Mouse (Mus musculus) ovary, postnatal 10 days (tissue): ENCODE data around the gene Lrp5.
"Not testable (repeated sequence)": the region's sequence is repeated elsewhere in the genome, so short reads cannot be mapped to it uniquely, and the experiment has no call there.

Experiments used
- DNase-seq: peaks from one replicate; pipeline ENCODE4 v3.0.0; 2022; ENCODE audit warnings: low spot score

The Lrp5 gene

DNA sequence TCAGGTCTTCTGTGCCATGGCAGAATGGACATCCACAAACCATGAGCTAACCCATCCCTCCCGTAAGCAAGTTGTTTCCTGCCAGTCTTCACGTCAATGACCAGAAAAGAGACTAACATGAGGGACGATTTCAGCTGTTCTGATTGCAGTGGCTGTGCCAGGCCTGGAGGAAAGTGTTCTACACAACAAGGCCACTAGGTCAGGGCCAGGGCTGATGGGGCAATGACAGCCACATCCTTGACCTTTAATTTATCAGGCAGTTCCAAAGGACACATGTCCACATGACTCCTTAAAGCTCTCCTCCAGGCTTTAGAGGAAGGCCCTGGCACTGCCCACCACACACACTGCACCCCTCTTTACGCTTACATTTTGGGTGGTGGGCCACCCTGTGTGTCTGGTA lies 9.1 kb upstream of the Lrp5 start:
- DNase-seq, result no peak

DNA sequence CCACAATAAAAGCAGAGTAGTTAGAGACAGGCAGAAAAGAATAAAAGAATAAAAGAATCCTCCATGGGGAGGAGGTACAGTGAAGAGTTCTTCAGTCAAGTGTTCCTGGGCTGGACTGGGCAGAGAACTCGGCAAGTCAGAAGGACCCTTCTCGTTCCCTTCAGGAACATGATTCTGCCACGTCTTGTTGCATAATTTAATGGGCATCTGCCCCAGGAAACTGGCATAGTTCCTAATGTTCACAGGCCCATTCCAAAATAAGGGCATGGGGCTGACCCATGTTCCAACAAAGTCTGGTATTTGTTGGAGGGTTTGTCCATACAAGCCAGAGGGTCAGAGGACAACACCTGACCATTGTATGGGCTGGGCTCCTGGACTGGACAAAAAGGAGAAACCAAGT lies 8.6 kb upstream of the Lrp5 start:
- DNase-seq, result no peak

DNA sequence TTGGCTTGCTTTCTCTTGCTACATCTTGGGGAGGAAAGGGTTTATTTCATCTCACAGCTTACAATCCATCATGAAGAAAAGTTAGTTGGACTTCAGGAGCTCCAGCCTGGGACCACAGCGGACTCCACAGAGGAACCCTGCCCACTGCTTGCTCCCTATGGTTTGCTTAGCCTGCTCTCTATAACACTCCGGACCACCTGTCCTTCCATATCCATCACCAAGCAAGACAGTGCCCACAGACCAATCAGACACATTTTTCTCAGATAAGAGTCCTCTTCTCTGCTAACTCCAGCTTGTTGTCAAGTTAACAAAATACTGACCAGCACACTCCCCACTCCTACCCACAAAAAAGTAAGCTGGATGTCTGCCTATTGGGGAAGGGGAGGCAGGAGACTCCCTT lies 8.1 kb upstream of the Lrp5 start:
- no peak for DNase-seq

DNA sequence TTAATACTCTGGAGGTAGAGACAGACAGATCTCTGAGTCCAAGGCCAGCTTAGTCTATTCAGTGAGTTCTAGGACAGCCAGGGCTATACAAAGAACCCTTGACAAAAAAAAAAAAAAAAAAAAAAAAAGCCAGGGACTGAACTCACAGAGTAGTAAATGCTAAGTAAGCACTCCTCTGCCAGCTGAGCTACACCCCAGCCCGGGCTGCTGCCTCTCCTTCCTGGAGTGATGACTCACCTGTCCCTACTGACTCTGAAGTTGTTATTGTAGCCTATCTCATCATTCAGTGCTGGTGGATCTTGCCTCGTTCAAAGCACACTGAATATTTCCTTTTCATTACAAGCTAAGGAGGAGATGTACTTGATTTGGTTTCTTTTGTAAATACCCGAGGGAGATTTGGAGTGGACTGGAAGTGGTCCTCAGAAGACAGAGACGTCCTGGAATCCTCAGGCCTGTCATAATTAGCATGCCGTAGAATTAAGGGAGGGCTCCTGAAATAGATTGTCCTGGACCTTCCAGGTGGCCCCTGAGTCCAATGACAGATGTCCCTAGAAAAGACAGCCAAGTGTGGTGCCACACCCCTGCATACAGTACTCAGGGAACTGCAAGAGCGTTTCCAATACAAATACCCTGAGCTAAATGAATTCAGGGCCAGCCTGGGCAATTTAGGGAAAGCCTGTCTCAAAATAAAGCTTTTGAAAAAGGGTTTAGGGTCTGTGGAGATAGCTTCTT lies 6.2 kb upstream of the Lrp5 start:
- DNase-seq, result no peak

DNA sequence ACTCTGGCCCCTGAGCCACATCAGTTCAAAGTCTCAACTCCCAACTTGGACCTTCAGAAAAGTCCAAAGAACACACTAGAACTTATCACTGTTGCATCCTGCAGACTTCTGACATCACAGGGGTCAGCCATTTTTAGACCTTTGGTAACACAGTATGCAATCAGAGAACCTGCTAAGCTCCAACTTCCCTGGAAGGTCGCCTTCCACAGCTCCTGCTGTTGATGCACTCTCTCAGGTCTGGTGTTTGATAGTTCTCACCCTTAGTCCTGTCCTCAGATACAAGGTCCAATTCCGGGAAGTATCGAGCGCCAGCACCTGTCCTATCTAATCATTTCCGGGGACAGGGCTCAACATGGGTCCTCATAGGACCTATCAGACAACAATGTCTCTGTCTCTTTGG lies 5.0 kb upstream of the Lrp5 start:
- no peak for DNase-seq

DNA sequence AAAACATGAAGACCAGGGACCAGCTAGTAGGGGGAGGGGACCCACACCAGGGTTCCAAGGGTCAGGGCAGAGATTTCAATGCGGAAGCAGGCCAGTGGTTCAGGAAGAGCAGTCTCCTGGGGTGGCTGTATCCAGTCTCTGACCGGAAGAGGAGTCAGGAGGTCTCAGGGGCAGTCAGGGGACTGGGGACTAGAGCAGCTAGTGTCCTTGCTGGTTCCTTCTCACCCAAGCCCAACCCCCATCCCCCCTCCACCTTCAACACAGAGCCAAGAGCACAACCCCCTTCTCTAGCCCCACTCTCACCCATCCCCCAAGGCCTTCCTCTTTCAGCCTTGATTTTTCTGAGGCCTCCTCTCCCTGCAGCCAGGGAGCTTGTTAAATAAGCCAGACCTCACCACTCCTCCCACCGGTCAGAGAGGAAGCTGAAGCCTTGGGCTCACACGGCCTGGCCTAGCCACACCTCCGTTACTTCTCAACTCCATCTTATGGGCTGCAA lies 1.4 kb upstream of the Lrp5 start:
- DNase-seq, result no peak

DNA sequence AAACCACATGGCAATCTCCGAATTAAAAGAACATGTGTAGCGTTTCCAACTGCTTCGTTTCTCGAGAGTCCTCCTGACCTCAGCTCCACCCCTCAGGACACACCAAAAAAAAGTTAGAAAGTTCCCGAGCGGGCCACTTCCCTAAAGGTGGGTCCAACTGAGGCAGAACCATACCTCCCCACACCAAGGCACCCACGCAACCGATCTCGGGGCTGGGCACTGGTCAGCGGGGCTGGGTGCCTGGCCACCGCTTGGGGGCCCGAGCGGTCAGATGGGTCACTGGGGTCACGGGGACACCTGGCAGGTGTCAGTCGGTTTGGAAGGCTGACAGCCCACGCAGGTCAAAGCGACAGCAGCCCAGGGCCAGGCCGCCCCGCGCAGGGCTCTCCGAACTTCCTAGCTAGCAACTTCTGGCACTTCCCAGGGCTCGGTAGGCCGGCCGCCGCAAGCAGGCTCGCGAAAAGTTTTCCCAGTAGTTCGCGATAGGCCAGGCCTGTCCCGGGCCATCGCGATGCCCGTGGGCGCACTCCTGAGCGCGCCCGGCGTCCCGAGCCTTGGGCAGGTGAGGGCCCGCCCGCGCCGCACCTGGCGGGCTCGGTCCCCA lies 651 bp downstream of the Lrp5 start:
- DNase-seq, result no peak

DNA sequence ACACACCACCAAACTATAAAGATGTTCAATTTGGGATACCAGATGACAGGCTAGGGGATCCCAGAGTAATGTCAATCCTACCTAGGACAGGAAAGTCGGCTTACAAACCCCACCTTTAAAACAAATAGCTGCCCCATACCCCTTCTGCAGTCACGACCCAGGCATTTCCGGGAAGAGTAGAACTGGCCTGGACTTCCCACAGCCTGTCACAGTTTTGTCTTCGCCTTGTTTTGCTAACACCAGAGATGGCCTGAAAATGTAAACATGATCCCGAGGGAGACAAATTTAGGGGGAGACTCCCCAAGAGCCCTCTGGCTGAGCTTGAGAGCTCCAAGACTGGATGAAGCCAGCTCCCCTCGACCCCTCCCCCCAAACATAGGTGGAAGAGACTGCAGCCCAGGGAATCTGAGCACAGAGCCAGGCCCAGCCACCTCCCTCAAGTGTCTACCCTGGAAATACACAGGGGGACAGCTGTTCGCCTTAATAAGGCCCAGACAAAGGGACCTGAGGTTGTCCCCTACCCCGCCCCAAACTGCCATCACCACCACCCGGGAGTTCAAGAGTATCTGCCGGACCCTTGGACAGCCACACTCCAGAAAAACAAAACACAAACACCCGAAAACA lies 1.3 kb downstream of the Lrp5 start:
- DNase-seq, result no peak

DNA sequence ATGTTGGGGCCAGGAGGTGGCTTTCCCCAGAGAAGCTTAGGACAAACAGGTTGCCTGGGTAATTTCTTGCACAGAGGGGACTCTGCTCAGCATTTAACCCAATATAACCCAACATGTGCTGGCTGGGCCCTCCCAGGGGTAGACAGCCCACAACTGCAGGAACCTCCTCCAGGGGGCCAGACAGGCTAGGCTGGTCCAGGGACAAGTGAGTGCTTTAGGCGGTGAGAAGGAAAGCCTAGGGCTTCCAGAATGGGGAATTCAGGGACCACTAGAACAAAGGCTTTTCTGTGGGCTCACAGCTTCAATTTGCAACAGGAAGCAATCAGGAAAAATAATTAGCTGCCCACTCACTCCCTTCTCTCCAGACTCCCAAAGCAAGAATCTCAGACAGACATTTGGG lies 1.9 kb downstream of the Lrp5 start:
- no peak for DNase-seq

DNA sequence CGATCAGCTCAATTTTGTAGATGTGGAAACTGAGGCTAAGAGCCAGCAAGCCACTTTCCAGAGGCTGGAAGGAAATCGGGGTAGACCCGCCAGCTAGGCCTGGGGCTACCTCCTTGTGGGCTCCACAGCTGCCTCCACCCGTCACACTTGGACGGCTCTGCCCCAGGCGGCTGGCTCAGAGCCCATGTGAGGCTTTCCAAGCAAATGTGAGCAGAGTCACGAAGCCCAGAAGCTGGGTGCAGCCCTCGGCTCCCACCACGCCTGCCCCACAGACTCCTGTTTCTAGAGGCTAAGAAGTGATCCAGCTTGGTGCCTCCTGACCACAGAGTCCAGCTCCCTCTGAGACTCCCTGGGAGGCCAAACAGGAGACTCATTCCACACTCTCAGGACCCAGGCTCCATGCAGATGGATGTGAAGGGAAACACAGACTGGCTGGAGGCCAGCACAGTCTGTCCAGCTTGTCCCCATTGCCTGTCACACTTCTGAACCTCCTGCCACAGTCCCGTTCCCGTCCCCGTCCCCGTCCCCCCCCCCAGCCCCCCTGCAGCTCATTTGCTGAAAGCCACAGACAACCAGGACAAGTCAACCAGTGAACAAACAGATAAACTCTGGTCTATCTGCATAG lies 4.9 kb downstream of the Lrp5 start:
- DNase-seq, result no peak

DNA sequence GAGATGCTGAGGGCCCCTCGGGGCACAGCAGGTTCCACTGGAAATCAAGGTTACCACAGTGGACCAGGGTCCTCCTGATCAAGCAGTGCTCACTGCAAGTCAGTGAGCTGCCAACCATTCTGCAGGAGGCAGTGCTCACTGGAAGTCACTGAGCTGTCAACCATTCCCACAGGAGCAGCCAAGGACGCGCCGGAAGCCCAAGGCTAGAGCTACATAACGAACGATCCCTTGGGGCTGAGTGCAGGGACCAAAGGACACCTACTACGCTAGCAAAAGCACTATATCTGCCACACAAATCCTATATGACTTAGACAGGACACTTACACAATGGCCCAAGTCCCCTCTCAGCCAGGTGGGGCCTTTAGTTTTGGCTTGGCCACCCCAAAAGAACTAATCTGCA lies 5.6 kb downstream of the Lrp5 start:
- DNase-seq, result no peak

DNA sequence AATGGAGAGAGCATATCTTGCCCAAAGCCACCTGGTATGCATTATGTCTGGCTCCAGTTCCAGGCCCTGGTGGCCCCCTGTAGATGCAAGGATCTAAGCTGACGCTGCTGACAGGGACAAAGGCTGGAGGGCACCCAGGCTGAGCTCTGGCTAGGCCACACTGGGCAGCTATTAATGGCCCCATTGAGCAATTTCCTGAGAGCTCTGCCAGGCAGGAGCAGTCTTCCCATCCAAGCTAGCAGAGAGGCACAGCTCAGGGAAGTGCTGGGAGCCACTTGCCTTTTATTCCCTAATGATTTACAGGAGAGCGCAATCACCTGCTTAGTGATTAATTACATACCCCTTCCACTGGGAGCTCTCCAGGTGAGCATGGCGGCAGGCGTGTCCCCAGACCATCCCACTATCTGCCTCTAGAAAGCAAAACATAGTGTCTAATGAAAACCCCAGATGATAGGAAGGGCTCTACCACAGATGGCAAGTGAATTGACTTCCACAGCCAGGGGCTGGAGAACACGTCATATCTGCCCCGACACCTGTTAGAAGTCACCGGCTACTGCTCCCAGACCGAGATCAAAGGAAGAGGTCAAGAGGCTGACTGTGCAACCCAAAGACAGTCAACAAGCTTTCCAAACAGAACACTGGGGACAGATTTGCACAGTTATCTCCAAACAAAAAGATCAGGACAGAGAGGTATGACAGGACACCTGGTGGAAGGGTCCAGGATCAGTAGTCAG lies 12.1 kb downstream of the Lrp5 start:
- no peak for DNase-seq

DNA sequence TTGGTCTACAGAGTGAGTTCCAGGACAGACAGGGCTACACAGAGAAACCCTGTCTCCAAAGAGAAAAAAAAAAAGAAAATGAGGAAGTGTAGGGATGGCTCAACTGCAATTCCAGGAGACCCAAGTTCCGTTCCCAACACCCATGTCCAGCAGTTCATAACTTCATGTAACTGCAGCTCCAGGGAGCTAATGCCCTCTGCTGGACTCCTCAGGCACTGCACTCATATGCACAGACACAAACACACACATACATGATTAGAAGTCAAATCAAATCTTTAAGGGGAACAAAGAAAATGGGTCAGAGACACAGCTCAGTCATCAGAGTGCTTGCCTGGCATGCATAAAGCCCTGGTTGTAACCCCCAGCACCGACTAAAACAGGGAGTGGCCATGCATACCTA lies 13.2 kb downstream of the Lrp5 start:
- DNase-seq, result no peak

DNA sequence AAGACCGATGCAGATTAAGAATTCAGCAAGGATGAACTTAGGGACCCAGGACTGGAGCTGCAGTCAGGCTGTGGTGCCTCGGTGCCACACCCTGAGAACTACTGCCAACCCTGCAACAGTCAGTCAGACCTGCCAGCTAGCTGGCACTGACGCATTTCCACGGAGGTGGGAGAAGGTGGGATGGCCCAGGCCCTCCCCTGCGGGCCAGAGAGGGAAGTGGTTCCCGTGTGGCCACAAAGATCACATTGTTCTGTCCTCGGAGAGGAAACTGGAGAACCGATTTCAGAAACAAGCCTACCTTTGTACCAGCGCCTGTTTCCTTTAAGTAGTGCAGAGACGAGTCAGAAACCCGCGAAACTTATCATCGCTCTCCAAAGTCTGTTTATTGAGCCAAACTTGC lies 17.3 kb downstream of the Lrp5 start:
- no peak for DNase-seq

DNA sequence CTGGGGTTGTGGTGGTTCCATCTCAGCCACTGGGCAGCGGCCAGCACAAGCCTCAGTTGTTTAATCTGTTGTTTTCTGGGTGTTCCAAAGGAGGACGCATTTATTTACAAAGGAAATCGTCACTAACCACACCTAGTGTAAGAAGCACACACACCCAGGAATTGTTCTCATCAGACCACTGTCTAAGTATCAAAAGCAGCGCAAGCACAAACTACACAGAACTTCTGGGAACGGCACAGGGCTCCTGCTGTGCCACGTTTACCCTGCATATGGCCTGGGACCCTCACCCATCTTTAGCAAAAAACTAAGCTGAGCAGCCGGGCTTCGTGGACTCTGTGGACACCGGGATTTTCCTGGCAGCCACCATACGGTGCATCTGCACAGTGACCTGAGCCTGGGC lies 17.8 kb downstream of the Lrp5 start:
- DNase-seq, result no peak

DNA sequence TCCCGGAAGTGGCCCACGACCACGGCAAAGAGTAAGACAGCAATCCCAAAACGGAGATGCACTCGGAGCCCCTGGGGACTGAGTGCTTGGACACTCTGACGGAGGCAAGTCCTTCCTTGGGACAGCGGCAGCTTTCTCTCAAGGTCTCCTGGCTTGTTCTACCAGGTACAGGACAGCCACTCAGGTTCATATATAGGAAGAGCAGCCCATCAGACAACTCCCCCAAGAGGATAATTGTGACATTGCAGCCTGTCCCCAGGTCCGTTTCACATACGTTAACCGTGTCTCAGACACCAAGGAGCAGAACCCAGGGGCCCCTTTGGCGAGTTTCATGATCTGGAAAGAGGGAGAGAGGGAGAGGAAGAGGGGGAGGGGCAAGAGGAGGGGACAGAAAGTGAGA lies 18.4 kb downstream of the Lrp5 start:
- no peak for DNase-seq

DNA sequence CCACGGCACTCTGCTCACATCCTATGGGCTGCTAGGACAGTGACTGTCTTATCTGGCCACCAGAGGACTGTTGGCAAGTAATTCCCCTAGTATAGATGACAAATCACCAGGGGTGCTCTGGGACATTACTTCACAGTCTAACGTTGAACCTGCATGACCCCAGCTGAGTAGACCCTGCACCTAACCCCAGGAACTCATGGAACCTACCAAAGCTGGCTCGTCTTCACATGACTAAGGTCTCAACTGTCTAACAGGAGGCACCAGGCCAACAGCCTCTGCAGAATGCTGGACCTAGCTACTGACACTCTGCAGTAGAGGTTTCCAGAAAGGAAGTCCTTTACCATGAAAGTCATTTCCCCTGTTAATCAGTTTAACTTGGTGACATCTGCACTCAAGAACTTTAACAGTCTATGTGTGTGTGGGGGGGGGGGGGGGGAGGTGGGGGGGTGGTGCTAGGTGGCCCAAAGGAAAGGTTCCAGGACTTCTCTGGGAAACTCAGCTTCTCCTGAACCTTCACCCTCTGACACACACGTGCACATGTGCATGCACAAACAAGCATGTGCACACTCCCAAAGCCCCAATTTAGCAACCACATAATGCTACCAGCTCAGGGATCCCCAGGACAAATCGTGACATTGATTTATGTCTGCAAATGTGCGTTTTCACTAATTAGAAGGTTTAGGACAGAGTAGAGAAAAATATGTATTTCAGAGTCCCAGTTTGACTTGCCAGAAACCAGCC lies 19.0 kb downstream of the Lrp5 start:
- no peak for DNase-seq

DNA sequence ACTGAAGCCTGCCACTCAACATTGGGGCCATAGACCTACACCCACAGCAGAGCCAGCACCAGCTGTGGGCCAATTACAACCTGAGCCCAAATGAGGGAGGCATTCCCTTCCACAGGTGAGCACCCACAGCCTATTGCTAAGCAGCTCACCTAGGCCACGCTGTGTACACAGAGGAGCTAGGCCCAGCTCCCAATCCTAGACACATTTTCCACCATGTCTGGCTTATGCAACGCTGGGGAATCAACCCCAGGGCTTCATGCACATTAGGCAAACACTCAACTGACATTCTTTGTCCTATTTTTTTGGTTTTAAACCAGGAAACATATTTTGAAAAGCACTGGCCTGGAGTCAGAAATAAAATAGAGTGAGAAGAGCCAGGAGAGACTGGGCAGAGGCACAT lies 19.7 kb downstream of the Lrp5 start:
- DNase-seq, result no peak

DNA sequence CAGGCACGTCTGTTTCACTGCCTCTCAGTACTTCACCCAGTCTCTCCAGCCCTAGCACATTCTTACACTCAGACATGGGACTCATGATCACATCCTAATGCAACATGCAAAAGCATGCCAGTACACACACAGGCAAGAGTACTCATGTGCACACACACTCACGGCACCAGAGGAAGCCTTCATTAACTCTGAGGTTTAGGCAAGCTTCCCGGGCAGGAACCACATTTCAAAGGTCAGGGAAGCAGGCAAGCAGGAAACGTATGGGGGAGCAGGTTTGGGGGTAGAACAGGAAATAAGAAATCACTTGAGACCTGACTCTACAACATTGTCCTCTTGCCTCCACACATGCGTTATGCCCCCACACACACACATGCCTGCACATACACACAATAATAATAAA lies 20.9 kb downstream of the Lrp5 start:
- no peak for DNase-seq

DNA sequence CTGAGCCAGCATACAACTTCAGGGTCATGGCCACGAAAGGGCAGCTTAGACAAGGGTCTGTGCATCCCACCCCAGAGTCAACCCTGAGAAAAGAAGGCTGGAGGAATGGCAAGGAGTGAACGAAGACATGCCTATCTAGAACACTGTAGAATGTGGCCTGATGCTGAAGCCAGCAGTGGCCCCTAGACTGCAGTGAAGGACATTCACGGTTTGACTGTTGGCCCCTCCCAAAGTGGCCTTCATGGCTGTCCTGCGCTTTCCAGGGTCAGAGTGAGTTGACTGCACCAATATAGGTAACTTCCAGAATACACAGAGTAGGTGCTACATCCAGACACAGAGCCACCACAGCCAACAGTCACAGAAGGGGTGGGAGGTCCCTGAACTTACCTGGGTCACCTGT lies 28.4 kb downstream of the Lrp5 start:
- no peak for DNase-seq

DNA sequence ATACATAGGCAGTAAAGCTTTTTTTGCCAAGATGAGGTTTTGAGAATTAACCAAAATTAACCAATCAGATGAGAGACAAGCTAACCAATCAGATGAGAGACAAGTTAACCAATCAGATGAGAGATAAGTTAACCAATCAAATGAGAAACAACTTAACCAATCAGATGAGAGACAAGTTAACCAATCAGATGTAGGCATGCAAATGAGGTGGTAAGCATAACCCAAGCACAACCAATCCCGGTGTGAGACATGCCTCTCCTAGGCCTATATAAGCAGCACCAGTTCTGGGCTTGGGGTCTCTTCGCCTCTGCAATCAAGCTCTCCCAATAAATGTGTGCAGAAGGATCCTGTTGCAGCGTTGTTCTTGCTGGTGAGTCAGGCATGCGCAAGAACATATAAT lies 29.3 kb downstream of the Lrp5 start:
- not testable (repeated sequence) for DNase-seq

DNA sequence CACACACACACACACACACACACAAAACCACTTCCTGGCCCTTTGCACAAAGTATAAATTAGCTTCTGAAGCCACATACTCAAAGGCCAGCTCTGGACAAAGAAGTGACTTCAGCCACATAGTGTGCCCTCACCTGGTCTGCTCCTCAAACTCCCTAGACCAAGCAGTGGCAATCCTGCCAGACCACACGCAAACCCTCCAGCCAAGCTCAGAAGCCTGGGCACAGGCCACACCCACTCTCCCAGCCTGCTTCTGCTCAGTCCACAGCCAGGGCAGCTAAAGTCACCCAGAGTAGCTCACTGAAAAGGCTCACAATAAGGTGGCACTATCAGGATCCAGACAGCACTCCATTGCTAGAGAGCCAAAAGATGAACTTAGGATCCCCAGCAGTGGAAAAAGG lies 30.2 kb downstream of the Lrp5 start:
- no peak for DNase-seq
